Mouse (Mus musculus) midbrain, embryonic 16.5 days (tissue): ENCODE results near the gene Zfyve9. TPM values are rescaled to one million over a fixed set of nuclear protein-coding genes. Genes with fewer than 3 reads are reported as not detected.

Experiments
- ATAC-seq: fragments of 200-750 bp; cut with Nextera tagmentation; 2 replicates; pipeline ENCODE4 v1.8.0; 2017; ENCODE audit warnings: moderate TSS enrichment
- H3K27ac ChIP-seq: fragments of 300-500 bp; sonication (generic); 2 replicates; pipeline ENCODE4 v1.5.1; 2014; ENCODE audit warnings: mild to moderate bottlenecking, low read length, mixed read lengths
- H3K27me3 ChIP-seq: fragments of 300-500 bp; sonication (generic); 2 replicates; pipeline ENCODE4 v1.6.1; 2014; ENCODE audit warnings: low read depth, low read length, mixed read lengths; ENCODE audit not compliant: control insufficient read depth, insufficient read depth
- H3K36me3 ChIP-seq: fragments of 300-500 bp; sonication (generic); 2 replicates; pipeline ENCODE4 v1.6.1; 2014; ENCODE audit warnings: mild to moderate bottlenecking, low read length, moderate library complexity, mixed read lengths; ENCODE audit not compliant: control insufficient read depth, insufficient read depth
- H3K4me1 ChIP-seq: fragments of 300-500 bp; sonication (generic); 2 replicates; pipeline ENCODE4 v1.6.1; 2014; ENCODE audit warnings: mild to moderate bottlenecking, low read length, mixed read lengths; ENCODE audit not compliant: control insufficient read depth, insufficient read depth
- H3K4me2 ChIP-seq: fragments of 300-500 bp; sonication (generic); 2 replicates; pipeline ENCODE4 v1.6.1; 2014; ENCODE audit warnings: mild to moderate bottlenecking, low read length, mixed read lengths
- H3K4me3 ChIP-seq: fragments of 300-500 bp; sonication (generic); 2 replicates; pipeline ENCODE4 v1.5.1; 2014; ENCODE audit warnings: low read depth, mild to moderate bottlenecking, low read length, moderate library complexity, mixed read lengths
- H3K9ac ChIP-seq: fragments of 300-500 bp; sonication (generic); 2 replicates; pipeline ENCODE4 v1.6.1; 2014; ENCODE audit warnings: low read depth, low read length, mixed read lengths
- H3K9me3 ChIP-seq: fragments of 300-500 bp; sonication (generic); replicated peaks from 2 replicates; pipeline ENCODE4 v1.6.1; 2014; ENCODE audit warnings: mild to moderate bottlenecking, low read length, mixed read lengths; ENCODE audit not compliant: control insufficient read depth, poor library complexity, severe bottlenecking
- WGBS: fragments of 180-500 bp; shearing (Covaris S2); extraction: QIAGEN DNeasy Blood & Tissue Kit; methylation state at CpG from one replicate; pipeline ENCODE4 v1.1.7; 2014; 5-methylcytosine and 5-hydroxymethylcytosine counted together
- polyA plus RNA-seq: library from polyadenylated mRNA; unstranded; fragments of >200 nt; fragmentation: Nextera tagmentation; extraction: Ambion mirVana; gene quantifications from 2 replicates; pipeline ENCODE4 v1.2.1, GENCODE M21; 2015

The Zfyve9 gene
- polyA plus RNA-seq, 1 experiment from 2014 or later = 6.3 TPM

GRCm38 (mm10) chr4:108608651-108609050, 171.9 kb downstream of the Zfyve9 start:
- WGBS = 92% methylated on average over 3 of the region's 3 CpGs
- H3K9ac ChIP-seq = no peak overlapping the region
- H3K27me3 ChIP-seq = no peaks in the 10 kb centered on the region
- no peak overlapping the region for H3K27ac ChIP-seq
- no peaks in the 10 kb centered on the region for H3K4me1 ChIP-seq
- no peaks in the 10 kb centered on the region for H3K9me3 ChIP-seq
- no peak overlapping the region for H3K4me3 ChIP-seq
- no peaks in the 10 kb centered on the region for H3K36me3 ChIP-seq
- no peak for ATAC-seq
- H3K4me2 ChIP-seq = no peak overlapping the region

- Histone ChIP-seq H3K9ac (no peak overlapping the region), H3K9me3 (no peaks in the 10 kb centered on the region), H3K27me3 (no peaks in the 10 kb centered on the region), H3K36me3 (no peaks in the 10 kb centered on the region), H3K4me2 (no peak overlapping the region), H3K4me3 (no peak overlapping the region), H3K4me1 (no peaks in the 10 kb centered on the region), H3K27ac (no peak overlapping the region)
- 96% methylated on average over 7 of the region's 7 CpGs for WGBS
- no peak for ATAC-seq
Measured at GRCm38 (mm10) chr4:108601870-108602269, 178.7 kb downstream of the Zfyve9 start.

- H3K36me3 ChIP-seq = no peaks in the 10 kb centered on the region
- H3K4me3 ChIP-seq = no peak overlapping the region
- no peaks in the 10 kb centered on the region for H3K4me1 ChIP-seq
- no peak overlapping the region for H3K9ac ChIP-seq
- H3K27ac ChIP-seq = no peak overlapping the region
- H3K9me3 ChIP-seq = no peaks in the 10 kb centered on the region
- H3K4me2 ChIP-seq = no peak overlapping the region
- ATAC-seq = no peak
- H3K27me3 ChIP-seq = no peaks in the 10 kb centered on the region
- WGBS = 90% methylated on average over 4 of the region's 4 CpGs
Measured at GRCm38 (mm10) chr4:108598306-108598705, 182.3 kb downstream of the Zfyve9 start.

DNA sequence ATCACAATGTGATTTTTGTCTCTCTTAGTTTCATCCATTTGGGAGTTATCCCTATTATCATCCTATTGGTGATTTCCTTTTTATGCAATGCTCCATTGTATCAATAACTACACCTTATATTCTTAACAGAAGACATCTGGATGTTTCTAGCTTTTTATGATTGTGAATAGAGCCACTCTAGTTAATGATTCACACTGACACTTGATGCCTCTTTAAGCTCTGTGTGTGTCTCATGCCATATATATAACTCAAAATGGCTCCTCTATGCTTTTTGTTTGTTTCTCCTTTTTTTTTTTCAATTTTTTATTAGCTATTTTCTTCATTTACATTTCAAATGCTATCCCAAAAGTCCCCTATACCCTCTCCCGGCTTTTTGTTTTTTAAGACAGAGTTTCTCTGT, 184.8 kb downstream of the Zfyve9 start:
- Histone ChIP-seq H3K4me2 (no peak overlapping the region), H3K9ac (no peak overlapping the region), H3K4me1 (no peaks in the 10 kb centered on the region), H3K36me3 (no peaks in the 10 kb centered on the region), H3K9me3 (no peaks in the 10 kb centered on the region), H3K27me3 (no peaks in the 10 kb centered on the region), H3K27ac (no peak overlapping the region), H3K4me3 (no peak overlapping the region)
- 96% methylated on average over 1 of the region's 1 CpGs for WGBS
- ATAC-seq = no peak

- no peak overlapping the region for H3K9ac ChIP-seq
- no peak overlapping the region for H3K4me3 ChIP-seq
- H3K4me2 ChIP-seq = no peak overlapping the region
- no peaks in the 10 kb centered on the region for H3K27me3 ChIP-seq
- H3K4me1 ChIP-seq = no peaks in the 10 kb centered on the region
- ATAC-seq = no peak
- H3K36me3 ChIP-seq = no peaks in the 10 kb centered on the region
- no peak overlapping the region for H3K27ac ChIP-seq
- WGBS = 97% methylated on average over 2 of the region's 2 CpGs
- no peaks in the 10 kb centered on the region for H3K9me3 ChIP-seq
Measured at GRCm38 (mm10) chr4:108593376-108593775, 187.2 kb downstream of the Zfyve9 start.

Other genes starting within 250 kb of the Zfyve9 start
- gene Prpf38a, start 201.5 kb downstream of the Zfyve9 start, polyA plus RNA-seq = 78.0 and 79.8 TPM in 2 replicates
- 1.2 and 1.6 TPM in 2 replicates for gene Orc1, start 201.4 kb downstream of the Zfyve9 start, polyA plus RNA-seq
- gene Cc2d1b, start 160.9 kb downstream of the Zfyve9 start, polyA plus RNA-seq = 19.3 and 21.0 TPM in 2 replicates
- 0.75 and 1.1 TPM in 2 replicates for gene 3110021N24Rik, start 61.1 kb downstream of the Zfyve9 start, polyA plus RNA-seq
- 177 and 189 TPM in 2 replicates for gene Btf3l4, start 52.8 kb upstream of the Zfyve9 start, polyA plus RNA-seq
- 66.3 and 69.0 TPM in 2 replicates for gene Txndc12, start 53.8 kb upstream of the Zfyve9 start, polyA plus RNA-seq
- 22.4 and 23.6 TPM in 2 replicates for gene Kti12, start 67.0 kb upstream of the Zfyve9 start, polyA plus RNA-seq
- 0.79 and 1.1 TPM in 2 replicates for gene A730015C16Rik, start 67.8 kb upstream of the Zfyve9 start, polyA plus RNA-seq
- gene Rab3b, start 98.3 kb upstream of the Zfyve9 start, polyA plus RNA-seq = 155 and 204 TPM in 2 replicates
- 73.6 and 83.2 TPM in 2 replicates for gene Nrd1, start 219.9 kb upstream of the Zfyve9 start, polyA plus RNA-seq